Mouse (Mus musculus) adipocyte (in vitro differentiated cells): ENCODE data around the gene 4932438H23Rik.

Source experiments
- DNase-seq: peaks from one replicate; pipeline ENCODE4 v3.0.0-alpha.2; 2016; ENCODE audit warnings: low spot score

4932438H23Rik gene

GRCm38 (mm10) chr16:91095022-91095421 lies at the start of gene 4932438H23Rik:
Gene 4932438H23Rik (minus strand): TSS chr16:91095122.
- no peak for DNase-seq

GRCm38 (mm10) chr16:91140991-91141630 lies 46.2 kb upstream of the 4932438H23Rik start:
- DNase-seq: no peak

GRCm38 (mm10) chr16:91140457-91140856 lies 45.5 kb upstream of the 4932438H23Rik start:
- DNase-seq: no peak

- DNase-seq: no peak
Observed at GRCm38 (mm10) chr16:91140056-91140455, 45.1 kb upstream of the 4932438H23Rik start.

- no peak for DNase-seq
Observed at GRCm38 (mm10) chr16:91139481-91139880, 44.6 kb upstream of the 4932438H23Rik start.

GRCm38 (mm10) chr16:91138736-91139135 lies 43.8 kb upstream of the 4932438H23Rik start:
- no peak for DNase-seq

GRCm38 (mm10) chr16:91138151-91138550 lies 43.2 kb upstream of the 4932438H23Rik start:
- DNase-seq: no peak

- no peak for DNase-seq
Observed at GRCm38 (mm10) chr16:91136607-91137006, 41.7 kb upstream of the 4932438H23Rik start.

- no peak for DNase-seq
Observed at GRCm38 (mm10) chr16:91129916-91130315, 35.0 kb upstream of the 4932438H23Rik start.

- no peak for DNase-seq
Observed at GRCm38 (mm10) chr16:91128431-91128830, 33.5 kb upstream of the 4932438H23Rik start.

GRCm38 (mm10) chr16:91126734-91127524 lies 32.0 kb upstream of the 4932438H23Rik start:
- DNase-seq: no peak

GRCm38 (mm10) chr16:91124256-91124655 lies 29.3 kb upstream of the 4932438H23Rik start:
- DNase-seq: no peak

- no peak for DNase-seq
Observed at GRCm38 (mm10) chr16:91123821-91124220, 28.9 kb upstream of the 4932438H23Rik start.

GRCm38 (mm10) chr16:91119879-91120278 lies 25.0 kb upstream of the 4932438H23Rik start:
- no peak for DNase-seq

GRCm38 (mm10) chr16:91116696-91117095 lies 21.8 kb upstream of the 4932438H23Rik start:
- DNase-seq: no peak

- DNase-seq: no peak
Observed at GRCm38 (mm10) chr16:91116006-91116405, 21.1 kb upstream of the 4932438H23Rik start.

GRCm38 (mm10) chr16:91110999-91111535 lies 16.1 kb upstream of the 4932438H23Rik start:
- no peak for DNase-seq

GRCm38 (mm10) chr16:91107608-91108007 lies 12.7 kb upstream of the 4932438H23Rik start:
- no peak for DNase-seq

GRCm38 (mm10) chr16:91105481-91106051 lies 10.6 kb upstream of the 4932438H23Rik start:
- DNase-seq: no peak

GRCm38 (mm10) chr16:91104821-91105480 lies 10.0 kb upstream of the 4932438H23Rik start:
- no peak for DNase-seq

GRCm38 (mm10) chr16:91103386-91103785 lies 8.5 kb upstream of the 4932438H23Rik start:
- DNase-seq: no peak

- no peak for DNase-seq
Observed at GRCm38 (mm10) chr16:91100484-91100883, 5.6 kb upstream of the 4932438H23Rik start.
